Mouse (Mus musculus) cerebral cortex, adult 2 months (tissue): ENCODE measurements around the gene Ace3.

Experiments used
- WGBS: fragments of 180-500 bp; shearing (Covaris S2); methylation state at CpG from one replicate; pipeline ENCODE4 v1.1.7; 2018; 5-methylcytosine and 5-hydroxymethylcytosine counted together

Gene Ace3

DNA sequence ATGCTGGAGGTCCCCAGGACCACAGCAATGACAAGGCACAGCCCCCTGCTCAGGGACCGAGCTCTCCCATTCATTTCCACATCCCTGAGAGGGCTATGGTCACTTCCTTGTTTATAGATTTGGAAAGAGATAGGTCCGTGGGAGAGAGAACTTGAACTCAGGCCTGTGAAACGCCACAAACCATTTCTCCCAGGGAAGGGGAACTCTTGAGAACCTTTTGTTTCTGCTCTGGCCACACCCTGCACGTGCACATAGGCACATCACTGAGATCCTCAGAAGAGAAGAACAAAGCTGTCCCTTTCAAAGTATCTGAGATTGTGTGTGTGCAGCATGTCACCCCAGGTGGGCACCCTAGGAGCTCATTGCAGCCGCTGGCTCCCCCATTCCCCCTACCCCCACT is 15.8 kb upstream of the Ace3 start:
- 79% methylated on average over 5 of the region's 5 CpGs for WGBS

DNA sequence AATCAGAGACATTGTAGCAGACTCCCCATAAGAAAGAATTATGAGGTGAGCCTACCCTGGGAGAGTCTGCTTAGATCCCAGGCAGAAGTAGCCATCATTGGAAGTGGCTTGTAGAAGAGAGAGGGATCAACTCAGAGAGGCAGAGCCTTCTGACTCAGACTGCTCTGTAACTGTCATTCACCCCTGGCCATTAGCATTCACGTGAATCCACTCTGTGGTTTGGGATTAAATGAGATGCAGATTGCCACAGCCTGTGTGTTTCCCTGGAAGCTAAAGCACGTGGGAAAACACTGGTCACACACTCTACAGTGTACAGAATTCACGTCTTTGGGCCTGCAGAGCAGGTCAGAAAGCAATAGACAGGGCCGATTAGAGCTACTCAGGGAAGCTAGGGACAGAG is 10.0 kb upstream of the Ace3 start:
- 80% methylated on average over 4 of the region's 4 CpGs for WGBS

DNA sequence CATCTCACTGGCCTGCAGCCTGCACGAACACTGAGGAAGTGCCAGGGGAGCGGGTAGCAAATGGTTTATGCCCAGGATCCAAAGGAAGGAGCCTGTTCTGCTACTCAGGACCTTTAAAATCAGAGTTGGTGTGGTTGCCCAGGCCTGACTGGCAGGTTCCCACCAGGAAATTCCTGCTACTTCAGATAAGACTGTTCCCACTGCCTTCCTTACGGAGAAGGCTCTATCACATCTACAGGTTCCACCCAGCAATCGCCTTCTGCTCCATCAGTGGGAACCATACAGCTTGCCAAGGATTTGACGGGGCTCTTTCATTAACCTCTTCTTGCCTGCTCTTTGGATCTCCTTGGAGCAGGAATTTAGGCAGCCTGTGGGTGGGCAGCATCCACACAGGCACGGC is 7.0 kb upstream of the Ace3 start:
- 56% methylated on average over 6 of the region's 6 CpGs for WGBS

DNA sequence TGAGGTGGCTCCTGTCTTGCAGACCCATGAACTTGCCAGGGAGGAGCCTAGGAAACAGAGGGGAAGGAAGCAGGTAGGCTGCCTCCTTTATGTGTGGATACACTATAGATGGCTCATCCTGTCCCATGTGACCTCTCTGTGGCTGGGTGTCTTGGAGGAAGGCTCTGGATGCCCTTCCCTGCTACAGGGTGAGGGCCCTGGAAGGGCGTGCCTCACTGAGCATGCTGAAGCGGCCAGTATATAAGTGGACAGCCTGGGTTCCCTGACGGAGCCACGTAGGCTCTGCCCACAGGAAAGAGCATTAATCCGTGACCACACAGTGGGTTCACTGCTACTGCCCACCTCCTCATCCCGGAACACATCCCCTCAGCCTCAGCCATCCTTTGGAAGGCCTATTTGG is 5.0 kb upstream of the Ace3 start:
- 81% methylated on average over 6 of the region's 6 CpGs for WGBS

DNA sequence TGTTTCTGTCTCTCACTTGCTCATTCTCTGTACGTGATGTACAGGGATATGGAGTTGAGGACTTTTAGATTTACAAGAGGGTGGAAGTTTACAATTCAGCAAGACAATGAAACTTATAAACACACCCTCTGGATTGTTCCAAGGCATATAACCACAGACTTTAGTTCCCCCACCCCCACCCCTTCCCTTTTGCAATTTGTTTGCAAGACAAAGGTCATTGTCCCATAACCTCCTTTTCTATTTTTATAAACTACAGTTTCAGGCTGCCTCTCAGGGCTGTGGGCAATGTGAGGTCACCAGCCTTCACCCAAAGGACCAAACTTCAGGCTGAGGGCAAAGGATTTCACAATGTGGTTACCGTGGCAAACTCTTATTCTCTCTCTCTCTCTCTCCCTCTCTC is 4.2 kb upstream of the Ace3 start:
- WGBS, result 76% methylated on average over 2 of the region's 2 CpGs

DNA sequence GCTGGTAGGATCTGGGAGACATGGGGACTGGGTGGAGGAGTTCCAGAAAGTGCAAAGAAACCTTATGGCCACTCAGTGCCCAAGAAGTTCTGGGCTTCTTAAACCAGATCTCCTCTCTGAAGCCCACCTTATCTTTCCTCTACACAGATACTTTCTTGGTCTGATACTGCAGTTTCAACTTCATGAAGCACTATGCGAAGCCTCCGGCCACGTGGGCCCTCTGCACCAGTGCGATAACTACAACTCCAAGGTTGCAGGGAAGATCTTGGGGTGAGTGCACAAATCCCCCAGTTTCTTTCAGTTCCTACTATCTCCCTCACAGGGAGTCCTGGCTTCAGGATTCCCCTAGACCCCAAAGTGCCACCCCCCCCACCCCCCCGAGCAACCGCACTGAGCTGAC is 5.6 kb downstream of the Ace3 start:
- 93% methylated on average over 6 of the region's 6 CpGs for WGBS

DNA sequence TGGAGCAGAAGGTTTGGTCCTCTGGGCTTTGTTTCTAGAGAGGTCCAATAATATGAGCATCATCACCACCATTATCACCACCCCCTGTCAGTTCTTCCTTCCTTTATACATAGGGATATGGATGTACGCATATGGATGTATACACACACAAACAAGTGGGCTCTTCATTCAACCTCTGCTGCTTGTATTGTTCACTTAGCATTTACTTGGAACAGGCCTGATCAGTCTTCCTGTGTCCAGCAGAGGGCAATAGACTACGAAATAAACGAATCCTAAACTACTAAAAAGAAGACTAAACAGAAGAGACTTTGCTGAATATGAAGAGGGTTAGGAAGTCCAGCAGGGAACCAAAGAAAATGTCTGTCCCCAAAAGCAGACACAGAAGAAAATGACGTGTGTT is 7.2 kb downstream of the Ace3 start:
- 34% methylated on average over 4 of the region's 4 CpGs for WGBS

DNA sequence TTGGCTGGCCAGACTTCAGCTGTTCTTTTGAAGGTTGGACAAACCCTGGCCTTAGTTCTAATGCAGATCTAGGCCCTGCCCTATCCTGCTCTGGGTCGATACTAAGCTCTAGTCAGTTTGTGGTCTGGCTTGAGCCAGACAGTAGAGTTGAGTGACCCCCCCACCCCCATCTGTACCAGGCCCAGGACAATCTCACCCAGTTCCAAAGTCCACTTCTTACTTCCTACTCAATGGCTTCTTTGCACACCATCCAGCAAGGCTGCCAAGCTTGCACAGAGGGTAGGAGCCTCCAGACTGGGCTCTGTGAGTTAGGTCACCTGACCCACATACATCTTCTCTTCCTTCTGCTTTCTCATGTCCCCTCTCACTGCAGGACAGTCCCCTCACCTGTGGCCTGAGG is 10.1 kb downstream of the Ace3 start:
- WGBS, result 91% methylated on average over 1 of the region's 1 CpGs

DNA sequence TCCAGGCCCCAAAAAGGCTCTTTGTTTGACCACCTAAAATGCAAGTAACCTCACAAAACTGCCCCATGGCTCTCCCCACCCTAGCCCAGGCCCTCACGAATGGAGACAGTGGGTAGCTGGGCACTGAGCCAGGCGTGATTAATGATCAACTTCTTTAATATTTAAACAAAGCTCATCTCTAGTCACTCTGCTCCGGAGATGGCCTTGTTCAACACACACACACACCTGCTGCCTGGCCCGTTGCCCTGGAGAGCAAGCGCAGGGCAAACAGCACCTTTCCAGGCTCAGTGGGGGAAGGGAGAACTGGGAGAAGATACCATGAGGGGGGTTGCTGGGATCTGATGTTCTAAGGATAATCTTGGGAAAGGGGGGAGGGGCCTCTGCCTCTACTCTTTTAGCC is 11.5 kb downstream of the Ace3 start:
- 66% methylated on average over 5 of the region's 5 CpGs for WGBS

DNA sequence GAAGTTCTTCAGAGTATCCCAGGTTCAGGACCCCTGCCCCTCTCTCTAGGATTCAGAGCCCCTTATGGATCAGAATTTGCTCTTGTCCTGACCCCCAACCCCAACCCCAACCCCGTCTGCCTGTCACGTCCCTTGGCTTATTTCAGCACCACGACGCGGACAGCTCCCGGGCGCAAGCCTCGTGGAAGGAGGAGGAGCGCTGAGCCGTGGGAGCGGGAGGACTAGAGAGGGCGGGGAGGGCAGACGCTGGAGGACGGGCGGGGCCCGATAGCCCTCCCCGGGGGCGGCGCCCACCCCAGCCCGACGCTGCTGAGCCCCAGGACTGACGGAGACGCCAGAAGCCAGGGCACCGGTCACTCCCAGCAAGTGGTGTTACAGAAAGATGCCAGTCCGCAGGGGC is 13.3 kb downstream of the Ace3 start, which contains the start of gene Kcnh6:
Kcnh6 (plus strand) TSS at position 304 of the 400 bp plus-strand sequence.
- 3% methylated on average over 25 of the region's 25 CpGs for WGBS

DNA sequence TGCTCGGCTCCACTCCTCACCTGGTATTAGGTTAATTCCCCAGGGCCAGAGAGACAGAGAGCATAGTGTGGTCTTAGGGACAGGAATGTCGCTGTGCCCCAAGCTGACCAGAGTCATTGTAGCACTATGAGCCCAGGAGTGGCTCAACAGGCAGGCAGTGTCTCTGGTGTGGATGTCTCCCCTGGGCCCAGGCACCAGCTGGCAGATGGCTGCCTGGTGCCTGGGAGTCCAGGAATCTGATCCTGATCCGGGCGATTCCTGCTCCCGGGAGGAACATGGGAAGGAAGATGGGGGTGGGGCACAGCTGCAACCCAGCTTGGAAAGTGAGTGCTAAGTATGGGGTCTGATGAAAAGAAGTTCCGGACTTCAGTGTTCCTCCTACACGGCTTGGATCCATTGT is 18.2 kb downstream of the Ace3 start:
- 53% methylated on average over 7 of the region's 7 CpGs for WGBS

DNA sequence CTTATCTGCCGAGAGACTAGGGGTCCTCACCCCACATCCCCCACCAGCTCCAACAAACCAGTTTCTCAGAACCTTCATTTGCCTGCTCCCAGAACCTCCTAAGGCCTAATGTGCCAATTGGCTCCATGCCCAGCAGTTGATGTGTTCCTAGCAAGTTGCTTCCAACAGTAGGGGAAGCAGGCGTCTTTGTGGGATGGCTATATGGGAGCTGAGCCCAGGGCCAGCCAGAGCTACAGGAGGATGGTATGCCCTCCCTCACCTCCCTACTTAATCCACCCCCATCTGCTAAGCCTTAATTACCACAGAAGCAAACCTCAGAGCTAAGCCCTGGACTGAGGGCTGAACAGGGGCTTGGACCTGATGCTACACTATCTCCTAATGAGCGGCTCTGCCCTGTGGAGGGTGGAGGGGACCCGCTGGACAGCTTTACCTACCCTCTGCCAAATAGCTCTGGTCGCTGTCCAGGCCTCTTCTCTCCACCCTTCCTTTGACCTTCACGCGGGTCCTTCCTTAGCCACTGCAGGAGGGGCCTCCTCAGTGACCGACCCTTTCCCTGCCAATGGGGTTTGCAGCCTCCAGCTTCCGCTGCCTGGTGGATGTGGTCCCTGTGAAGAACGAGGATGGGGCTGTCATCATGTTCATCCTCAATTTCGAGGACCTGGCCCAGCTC is 19.2 kb downstream of the Ace3 start:
- 54% methylated on average over 11 of the region's 11 CpGs for WGBS

DNA sequence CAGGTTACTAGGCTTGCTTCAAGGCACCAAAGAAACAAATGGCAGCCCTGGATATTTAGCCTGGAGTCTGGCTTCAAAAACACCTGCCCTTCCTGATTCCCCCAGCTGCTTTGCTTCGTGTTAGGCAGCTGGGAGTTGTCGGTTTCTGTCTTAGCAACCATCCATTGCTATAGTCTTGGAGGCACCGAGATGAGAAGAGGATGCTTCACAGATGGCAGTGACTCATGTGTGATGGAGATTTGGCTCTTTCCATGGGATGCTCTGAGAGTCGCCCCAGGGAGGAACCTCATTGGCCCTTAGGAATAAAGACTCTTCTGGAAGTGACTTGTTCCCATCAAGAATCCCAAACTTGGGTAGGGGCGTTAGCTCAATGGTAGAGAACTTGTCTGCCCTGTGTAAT is 22.0 kb downstream of the Ace3 start:
- 42% methylated on average over 5 of the region's 5 CpGs for WGBS

DNA sequence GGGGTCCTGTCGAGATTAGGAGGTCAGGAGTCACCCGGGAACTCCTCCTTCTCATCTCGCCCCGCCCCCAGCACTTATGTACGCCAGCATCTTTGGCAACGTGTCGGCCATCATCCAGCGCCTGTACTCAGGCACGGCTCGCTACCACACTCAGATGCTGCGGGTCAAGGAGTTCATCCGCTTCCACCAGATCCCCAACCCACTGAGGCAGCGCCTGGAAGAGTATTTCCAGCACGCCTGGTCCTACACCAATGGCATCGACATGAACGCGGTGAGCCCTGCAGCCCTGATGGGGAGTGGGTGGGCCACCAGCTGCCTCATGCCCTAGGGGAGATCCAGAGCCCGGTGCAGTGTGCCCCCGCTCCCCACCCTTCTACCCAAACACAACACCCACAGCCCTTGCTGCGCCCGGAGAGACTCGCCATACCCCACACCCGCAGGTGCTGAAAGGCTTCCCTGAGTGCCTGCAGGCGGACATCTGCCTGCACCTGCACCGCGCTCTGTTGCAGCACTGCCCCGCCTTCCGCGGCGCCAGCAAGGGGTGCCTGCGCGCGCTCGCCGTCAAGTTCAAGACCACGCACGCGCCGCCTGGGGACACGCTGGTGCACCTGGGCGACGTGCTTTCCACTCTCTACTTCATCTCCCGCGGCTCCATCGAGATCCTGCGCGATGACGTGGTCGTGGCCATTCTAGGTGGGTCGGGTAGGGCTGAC is 25.7 kb downstream of the Ace3 start:
- WGBS, result 2% methylated on average over 50 of the region's 50 CpGs

DNA sequence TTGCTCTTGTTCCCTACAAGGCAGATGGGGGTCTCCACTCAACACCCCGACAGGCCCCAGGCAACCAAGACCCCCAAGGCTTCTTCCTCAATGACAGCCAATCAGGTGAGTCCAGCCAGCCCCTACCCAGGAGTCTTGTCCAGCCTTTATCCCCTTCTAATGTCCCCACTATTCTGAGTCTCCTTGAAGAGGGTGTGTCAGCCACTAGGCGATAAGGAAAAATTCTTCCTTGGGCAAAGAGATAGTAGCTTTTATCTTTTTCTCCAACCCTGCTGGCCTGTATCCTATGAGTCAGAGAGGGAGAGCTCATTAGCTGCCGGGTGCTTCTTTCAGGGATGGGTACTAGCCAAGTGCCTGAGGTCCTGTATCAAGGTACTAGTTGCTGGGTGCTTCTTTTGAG is 31.3 kb downstream of the Ace3 start:
- 73% methylated on average over 3 of the region's 3 CpGs for WGBS

DNA sequence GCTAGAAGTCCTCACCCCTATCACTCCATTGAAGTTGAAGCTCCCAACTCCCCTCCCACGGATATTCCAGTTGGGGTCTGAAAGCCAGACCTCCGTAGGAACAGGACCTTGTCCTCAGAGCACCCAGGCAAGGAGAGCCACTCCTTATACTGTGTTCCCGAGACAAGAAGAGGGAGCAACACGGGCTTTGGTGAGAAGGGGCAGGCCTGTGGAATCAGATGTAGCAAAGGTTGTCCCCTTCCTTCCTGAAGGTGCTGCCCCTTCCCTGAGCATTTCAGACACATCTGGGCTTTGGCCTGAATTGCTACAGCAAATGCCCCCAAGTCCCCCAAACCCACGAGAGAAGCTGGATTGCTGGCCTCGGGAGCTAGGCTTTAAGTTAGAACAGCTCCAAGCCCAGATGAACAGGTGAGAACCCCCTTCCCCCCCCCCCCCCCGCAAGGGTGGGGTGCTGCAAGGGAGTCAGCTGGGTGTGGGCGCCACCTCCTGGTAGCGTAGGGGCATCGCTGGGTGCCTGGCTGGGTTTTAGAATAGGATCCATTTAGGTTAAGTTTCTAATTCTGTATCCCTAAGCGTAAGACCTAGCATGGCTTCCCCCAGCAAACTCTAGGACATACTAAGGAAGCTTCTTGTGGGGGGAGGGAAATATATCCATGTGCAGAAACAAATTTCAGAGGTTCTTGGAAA is 32.1 kb downstream of the Ace3 start:
- WGBS, result 28% methylated on average over 11 of the region's 11 CpGs

DNA sequence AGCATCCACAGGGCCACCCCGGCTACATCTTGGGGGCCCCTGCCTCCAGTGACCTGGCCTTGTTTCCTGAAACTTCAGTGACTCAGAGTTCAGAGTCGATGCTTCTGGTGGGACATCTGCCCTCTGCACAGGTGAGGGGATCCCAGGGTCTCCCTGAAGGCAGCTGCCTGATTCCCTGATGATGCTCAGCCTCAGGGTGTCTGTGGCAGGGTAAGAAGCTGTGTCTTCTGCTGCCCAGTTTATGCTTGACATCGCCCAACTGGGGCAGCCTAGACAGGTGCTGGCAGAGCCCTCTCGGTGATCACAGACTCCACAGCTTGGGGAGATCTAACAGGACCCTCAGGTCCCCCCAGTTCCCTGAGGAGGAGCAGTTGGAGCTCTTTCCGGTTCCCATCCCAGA is 33.1 kb downstream of the Ace3 start:
- WGBS, result 89% methylated on average over 5 of the region's 5 CpGs

DNA sequence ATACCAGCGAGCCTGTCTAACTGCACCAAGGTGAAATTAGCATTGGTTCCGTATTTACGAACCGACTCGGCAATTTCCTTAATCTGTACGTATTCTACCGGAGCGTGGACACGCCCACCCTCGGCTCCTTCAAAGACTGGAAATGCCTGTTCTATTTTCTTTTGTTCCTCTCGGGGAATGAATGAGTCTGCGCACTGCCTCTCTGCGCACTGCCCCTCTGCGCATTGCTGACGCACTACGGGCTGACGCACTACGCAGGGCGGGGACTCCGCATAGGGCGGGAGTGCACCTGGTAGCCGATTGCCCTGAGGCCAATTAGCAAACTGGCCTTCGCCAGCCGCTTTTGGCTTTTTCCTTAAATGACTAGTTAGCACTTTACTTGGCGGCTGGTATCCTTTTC is 37.6 kb downstream of the Ace3 start:
- 27% methylated on average over 10 of the region's 25 CpGs for WGBS

DNA sequence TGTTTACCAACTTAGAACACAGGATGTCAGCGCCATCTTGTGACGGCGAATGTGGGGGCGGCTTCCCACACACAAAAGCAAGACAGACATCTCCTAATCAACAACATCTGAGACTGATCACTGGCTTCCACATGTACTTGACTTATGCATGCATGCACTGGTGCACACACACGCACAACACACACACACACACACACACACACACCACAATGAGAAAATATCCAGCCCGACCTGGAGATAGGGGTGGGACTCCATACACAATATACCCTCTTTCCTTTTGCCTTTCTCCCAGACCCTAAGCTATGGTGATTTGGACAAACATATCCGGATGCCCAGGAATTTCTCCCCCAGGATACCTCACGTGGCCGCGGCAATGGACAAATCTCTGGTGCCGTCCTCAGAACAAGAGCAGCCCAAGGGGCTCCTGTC is 39.0 kb downstream of the Ace3 start:
- WGBS, result 34% methylated on average over 11 of the region's 11 CpGs

DNA sequence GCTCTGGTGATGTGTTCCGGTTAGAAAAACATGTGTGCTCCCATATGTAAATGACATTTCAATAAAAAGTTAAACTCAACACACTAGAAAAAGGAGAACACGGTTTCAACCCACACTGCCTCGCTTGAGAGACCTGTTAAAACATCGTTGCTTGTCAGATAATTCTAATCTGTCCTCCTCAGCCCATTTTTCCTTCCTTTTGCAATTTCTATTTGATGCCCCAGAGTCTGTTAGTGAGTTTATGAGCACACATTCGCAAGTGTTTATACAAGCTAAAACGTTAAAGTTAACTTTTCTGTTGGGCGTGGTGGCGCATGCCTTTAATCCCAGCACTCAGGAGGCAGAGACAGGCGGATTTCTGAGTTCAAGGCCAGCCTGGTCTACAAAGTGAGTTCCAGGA is 40.5 kb downstream of the Ace3 start:
- WGBS, result 87% methylated on average over 9 of the region's 9 CpGs

DNA sequence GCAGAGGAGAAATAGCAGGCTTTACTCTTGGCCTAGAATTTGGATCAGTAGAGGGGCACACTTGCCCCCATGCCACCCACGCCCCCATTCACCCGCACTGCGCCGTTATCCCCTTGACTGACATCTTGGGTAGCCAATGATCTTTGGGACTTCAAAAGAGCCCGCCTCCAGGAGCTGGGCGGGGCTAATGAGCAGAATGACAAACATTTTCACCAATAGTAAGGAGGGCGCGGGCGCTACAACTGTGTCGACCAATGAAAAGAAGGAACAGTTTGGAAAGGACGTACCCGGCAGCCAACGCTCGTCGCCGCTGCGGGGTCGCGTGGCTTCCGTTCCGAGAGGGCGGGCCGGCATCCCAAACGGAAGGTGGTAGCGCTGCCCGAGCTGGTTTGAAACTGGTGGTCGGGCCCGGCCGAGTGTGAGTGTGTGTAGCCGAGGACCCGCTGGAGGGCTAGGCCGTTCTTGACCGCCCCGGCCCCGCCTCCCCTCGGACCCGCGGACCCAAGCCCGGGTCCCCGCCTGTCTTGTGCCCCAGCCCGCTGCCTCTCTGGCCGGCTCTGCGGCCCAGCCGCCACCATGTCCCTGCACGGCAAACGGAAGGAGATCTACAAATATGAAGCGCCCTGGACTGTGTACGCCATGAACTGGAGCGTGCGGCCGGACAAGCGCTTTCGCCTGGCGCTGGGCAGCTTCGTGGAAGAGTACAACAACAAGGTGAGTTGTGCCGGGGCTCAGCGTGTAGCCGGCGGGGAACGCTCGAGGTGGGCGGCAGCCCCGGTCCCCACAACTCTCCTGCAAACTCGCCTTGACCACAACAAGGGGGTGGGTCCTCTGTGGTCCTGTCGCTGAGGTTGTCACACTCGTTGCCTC is 42.3 kb downstream of the Ace3 start, which contains the start of gene Dcaf7:
Dcaf7 (plus strand) TSS at position 325 of the 870 bp plus-strand sequence.
- WGBS, result under 1% methylated on average over 66 of the region's 66 CpGs

DNA sequence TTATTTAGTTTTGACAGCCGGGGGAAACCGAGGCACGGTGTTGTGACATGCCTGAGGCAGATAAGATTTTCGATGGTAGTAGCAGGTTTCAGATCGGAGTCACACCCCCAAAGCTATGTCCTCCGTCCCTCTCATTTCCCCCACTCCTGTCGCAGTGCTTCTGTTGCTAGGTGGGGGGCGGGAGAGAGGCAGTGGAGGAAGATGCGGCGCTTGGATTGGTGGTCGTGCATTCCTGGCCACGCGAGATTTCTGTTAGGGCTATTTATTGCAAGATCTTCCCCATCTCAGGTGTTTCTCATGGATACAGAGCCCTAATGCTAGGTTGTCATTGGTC is 42.9 kb downstream of the Ace3 start:
- under 1% methylated on average over 13 of the region's 13 CpGs for WGBS
